Comparison of ENCODE assay signal across 12 mouse cellular contexts in the genomic region with DNA sequence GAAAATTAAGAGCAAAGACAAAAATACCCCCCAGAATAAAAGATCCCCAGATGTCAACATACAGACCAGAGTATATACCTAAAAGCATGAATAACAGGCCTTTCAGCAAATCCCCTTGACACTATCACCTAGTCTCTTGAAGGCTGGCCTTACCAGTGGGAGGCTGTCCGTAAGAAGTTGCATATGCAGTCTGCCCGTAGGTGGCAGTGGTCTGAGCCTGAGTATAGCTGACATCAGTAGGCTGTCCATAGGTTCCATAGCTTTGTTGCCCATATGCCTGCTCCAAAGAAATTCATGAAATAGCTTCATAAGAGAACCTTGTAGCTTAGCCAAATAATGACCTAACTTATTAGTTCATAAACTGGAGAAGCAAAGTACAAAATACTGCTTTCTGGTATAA. TPM values are rescaled to one million over a fixed set of nuclear protein-coding genes. Genes with fewer than 3 reads are reported as not detected.
DNase-seq lines count a peak whose midpoint lies in the region; ATAC-seq and TF ChIP-seq lines count a peak whose summit lies in the region.
"Had no signal": no experiment of that assay in that cellular context is flagged by ENCODE, and none has a peak within 500 bp of the region (broad histone marks: within the 10 kb centered on the region; RNA-seq: fewer than 3 reads in every experiment).

No protein-coding gene starts in this region.

- no peak overlapping the region for H3K9ac ChIP-seq in hindbrain, postnatal 0 days (replicated peaks; ENCODE audit: low read length)
- H3K9ac ChIP-seq in hindbrain, embryonic 16.5 days (ENCODE audit: low read depth, low read length) = no peak overlapping the region
- no peak overlapping the region for H3K9ac ChIP-seq in midbrain, postnatal 0 days (replicated peaks; ENCODE audit: low read length, poor library complexity, severe bottlenecking)
- H3K9ac ChIP-seq in stomach, postnatal 0 days (ENCODE audit: low read length) = no peak overlapping the region
- H3K9ac ChIP-seq: embryonic facial prominence, embryonic 13.5 days had no signal

- H3K4me2 ChIP-seq in hindbrain, postnatal 0 days (ENCODE audit: low read depth, low read length) = no peak overlapping the region
- H3K4me2 ChIP-seq in hindbrain, embryonic 16.5 days (ENCODE audit: low read length) = no peak overlapping the region
- H3K4me2 ChIP-seq in midbrain, postnatal 0 days (ENCODE audit: low read depth, low read length, poor library complexity, severe bottlenecking) = no peak overlapping the region
- no peak overlapping the region for H3K4me2 ChIP-seq in stomach, postnatal 0 days (replicated peaks; ENCODE audit: low read depth)
- H3K4me2 ChIP-seq: embryonic facial prominence, embryonic 13.5 days had no signal

- H3K4me1 ChIP-seq in hindbrain, postnatal 0 days (ENCODE audit: insufficient read depth, low read length) = peaks cover 5% of the 10 kb centered on the region; the same call in 1 of the 2 replicates
- peaks cover 9% of the 10 kb centered on the region for H3K4me1 ChIP-seq in hindbrain, embryonic 16.5 days (ENCODE audit: control insufficient read depth, insufficient read depth, low read depth, low read length)
- H3K4me1 ChIP-seq in midbrain, postnatal 0 days (ENCODE audit: insufficient read depth, low read length) = no peaks in the 10 kb centered on the region
- peaks cover 10% of the 10 kb centered on the region for H3K4me1 ChIP-seq in midbrain, embryonic 10.5 days
- H3K4me1 ChIP-seq in stomach, postnatal 0 days (replicated peaks; ENCODE audit: control insufficient read depth, insufficient read depth) = no peaks in the 10 kb centered on the region

- H3K4me3 ChIP-seq in hindbrain, postnatal 0 days (ENCODE audit: low read length) = no peak overlapping the region
- no peak overlapping the region for H3K4me3 ChIP-seq in hindbrain, embryonic 16.5 days (ENCODE audit: low read length)
- no peak overlapping the region for H3K4me3 ChIP-seq in midbrain, postnatal 0 days (ENCODE audit: low read depth, low read length)
- no peak overlapping the region for H3K4me3 ChIP-seq in midbrain, embryonic 10.5 days
- no peak overlapping the region for H3K4me3 ChIP-seq in stomach, postnatal 0 days (ENCODE audit: low read depth, low read length)
- H3K4me3 ChIP-seq: embryonic facial prominence, embryonic 13.5 days had no signal

- peaks cover 34% of the 10 kb centered on the region for H3K36me3 ChIP-seq in hindbrain, postnatal 0 days (ENCODE audit: insufficient read depth, low read length)
- peaks cover 27% of the 10 kb centered on the region for H3K36me3 ChIP-seq in hindbrain, embryonic 16.5 days (ENCODE audit: control insufficient read depth, insufficient read depth, low read length)
- peaks cover 39% of the 10 kb centered on the region for H3K36me3 ChIP-seq in midbrain, postnatal 0 days (ENCODE audit: insufficient read depth, low read length)
- H3K36me3 ChIP-seq in midbrain, embryonic 10.5 days = peaks cover 96% of the 10 kb centered on the region
- peaks cover 17% of the 10 kb centered on the region for H3K36me3 ChIP-seq in stomach, postnatal 0 days (ENCODE audit: control insufficient read depth, insufficient read depth, low read length)

- peak; percentile 62; the same call in 1 of the 2 replicates for ATAC-seq in hindbrain, postnatal 0 days
- ATAC-seq in hindbrain, embryonic 16.5 days = no peak
- ATAC-seq in midbrain, postnatal 0 days (ENCODE audit: low FRiP score) = no peak
- 0 out of 2 replicates have a peak, but pooled peaks have one; percentile 52 for ATAC-seq in erythroblast, adult 5-6 weeks (replicated peaks; ENCODE audit: low FRiP score, poor library complexity, severe bottlenecking)
- peak; percentile 79 for ATAC-seq in stomach, postnatal 0 days (ENCODE audit: low FRiP score, low TSS enrichment)

- H3K9me3 ChIP-seq in hindbrain, postnatal 0 days (ENCODE audit: low read length) = no peaks in the 10 kb centered on the region
- H3K9me3 ChIP-seq in hindbrain, embryonic 16.5 days (ENCODE audit: control insufficient read depth, low read length) = no peaks in the 10 kb centered on the region
- H3K9me3 ChIP-seq in midbrain, postnatal 0 days (ENCODE audit: low read length) = no peaks in the 10 kb centered on the region
- H3K9me3 ChIP-seq in midbrain, embryonic 10.5 days (replicated peaks) = no peaks in the 10 kb centered on the region
- H3K9me3 ChIP-seq in stomach, postnatal 0 days (ENCODE audit: control insufficient read depth, low read length) = no peaks in the 10 kb centered on the region
- H3K9me3 ChIP-seq: embryonic facial prominence, embryonic 13.5 days had no signal

- no peaks in the 10 kb centered on the region for H3K27me3 ChIP-seq in hindbrain, postnatal 0 days (ENCODE audit: insufficient read depth, low read length)
- no peaks in the 10 kb centered on the region for H3K27me3 ChIP-seq in hindbrain, embryonic 16.5 days (replicated peaks; ENCODE audit: control insufficient read depth, insufficient read depth, low read length)
- H3K27me3 ChIP-seq in midbrain, postnatal 0 days (ENCODE audit: insufficient read depth, low read length) = no peaks in the 10 kb centered on the region
- H3K27me3 ChIP-seq in midbrain, embryonic 10.5 days (ENCODE audit: low read depth, poor library complexity, severe bottlenecking) = no peaks in the 10 kb centered on the region
- no peaks in the 10 kb centered on the region for H3K27me3 ChIP-seq in stomach, postnatal 0 days (ENCODE audit: control insufficient read depth, insufficient read depth, low read length)
- H3K27me3 ChIP-seq: embryonic facial prominence, embryonic 13.5 days had no signal

- TF ChIP-seq EP300 in stomach, postnatal 0 days (optimal IDR thresholded peaks at IDR 0.05) = no peak

- TF ChIP-seq CTCF in hindbrain, postnatal 0 days (IDR thresholded peaks at IDR 0.05; ENCODE audit: low read depth) = peak; percentile 56
- peak; percentile 60 for TF ChIP-seq CTCF in midbrain, postnatal 0 days (IDR thresholded peaks at IDR 0.05)
- TF ChIP-seq CTCF in stomach, postnatal 0 days (IDR thresholded peaks at IDR 0.05; ENCODE audit: low read depth) = peak; percentile 65

- WGBS in hindbrain, postnatal 0 days = 35% methylated on average over 2 of the region's 2 CpGs
- 40% methylated on average over 2 of the region's 2 CpGs for WGBS in hindbrain, embryonic 16.5 days
- WGBS in midbrain, postnatal 0 days = 29% methylated on average over 2 of the region's 2 CpGs
- WGBS in midbrain, embryonic 10.5 days = 69% methylated on average over 2 of the region's 2 CpGs
- WGBS in stomach, postnatal 0 days = 28% methylated on average over 2 of the region's 2 CpGs

- DNase-seq in hindbrain, postnatal 0 days (ENCODE audit: low spot score) = peak; percentile 50
- peak; percentile 33 for DNase-seq in midbrain, postnatal 0 days (ENCODE audit: low spot score)
- DNase-seq in midbrain, embryonic 10.5 days (ENCODE audit: low spot score) = no peak
- peak; percentile 48 for DNase-seq in stomach, postnatal 0 days (ENCODE audit: low spot score)
- no peak for DNase-seq in layer of hippocampus, adult 18-20 months (ENCODE audit: low spot score in 2 of 2)
- DNase-seq in right cerebral cortex, postnatal 25 days = no peak
- DNase-seq: thymus, postnatal 25 days had no signal

- no peak overlapping the region for H3K27ac ChIP-seq in hindbrain, postnatal 0 days
- H3K27ac ChIP-seq in hindbrain, embryonic 16.5 days (ENCODE audit: low read depth, low read length) = no peak overlapping the region
- H3K27ac ChIP-seq in midbrain, postnatal 0 days (ENCODE audit: low read depth, low read length) = no peak overlapping the region
- H3K27ac ChIP-seq in midbrain, embryonic 10.5 days (replicated peaks) = no peak overlapping the region
- no peak overlapping the region for H3K27ac ChIP-seq in stomach, postnatal 0 days (replicated peaks)
- H3K27ac ChIP-seq: embryonic facial prominence, embryonic 13.5 days had no signal

RNA-seq across cellular contexts. Expression of gene Rhbdd3, which starts 7.0 kb away (rescaled TPM):
- 48.8 and 54.5 TPM in 2 replicates for total RNA-seq in hindbrain, postnatal 0 days (2014; rRNA removed)
- 39.1 and 42.2 TPM in 2 replicates for polyA plus RNA-seq in hindbrain, postnatal 0 days (2015; fragmentation: Nextera tagmentation; extraction: Ambion mirVana)
- 43.3 and 45.0 TPM in 2 replicates for polyA plus RNA-seq in hindbrain, embryonic 16.5 days (2015; fragmentation: Nextera tagmentation; extraction: Ambion mirVana)
- total RNA-seq in midbrain, postnatal 0 days (2014; rRNA removed) = 48.0 and 67.1 TPM in 2 replicates
- 50.4 and 54.6 TPM in 2 replicates for polyA plus RNA-seq in midbrain, postnatal 0 days (2015; fragmentation: Nextera tagmentation; extraction: Ambion mirVana)
- 33.0 and 33.6 TPM in 2 replicates for polyA plus RNA-seq in midbrain, embryonic 10.5 days (2016; fragmentation: Nextera tagmentation; extraction: Ambion mirVana)
- 5.6 and 9.2 TPM in 2 replicates for total RNA-seq in erythroblast, adult 5-6 weeks (2015; ENCODE audit: low replicate concordance)
- total RNA-seq in erythroblast, adult 5-6 weeks (2017; ENCODE audit: low replicate concordance) = 4.5 and 10.9 TPM in 2 replicates
- polyA plus RNA-seq in stomach, postnatal 0 days (2015; fragmentation: Nextera tagmentation; extraction: Ambion mirVana) = 19.1 and 19.6 TPM in 2 replicates
- total RNA-seq in layer of hippocampus, adult 18-20 months (2021) = 10 to 100 TPM; 20.8 to 21.8 TPM

RNA-seq across cellular contexts. Expression of gene Ewsr1, which starts 7.4 kb away (rescaled TPM):
- 337 and 384 TPM in 2 replicates for total RNA-seq in hindbrain, postnatal 0 days (2014; rRNA removed)
- polyA plus RNA-seq in hindbrain, postnatal 0 days (2015; fragmentation: Nextera tagmentation; extraction: Ambion mirVana) = 371 and 412 TPM in 2 replicates
- polyA plus RNA-seq in hindbrain, embryonic 16.5 days (2015; fragmentation: Nextera tagmentation; extraction: Ambion mirVana) = 520 and 571 TPM in 2 replicates
- total RNA-seq in midbrain, postnatal 0 days (2014; rRNA removed) = 315 and 338 TPM in 2 replicates
- polyA plus RNA-seq in midbrain, postnatal 0 days (2015; fragmentation: Nextera tagmentation; extraction: Ambion mirVana) = 353 and 371 TPM in 2 replicates
- 903 and 985 TPM in 2 replicates for polyA plus RNA-seq in midbrain, embryonic 10.5 days (2016; fragmentation: Nextera tagmentation; extraction: Ambion mirVana)
- total RNA-seq in erythroblast, adult 5-6 weeks (2015; ENCODE audit: low replicate concordance) = 139 and 186 TPM in 2 replicates
- total RNA-seq in erythroblast, adult 5-6 weeks (2017; ENCODE audit: low replicate concordance) = 453 and 581 TPM in 2 replicates
- 231 and 235 TPM in 2 replicates for polyA plus RNA-seq in stomach, postnatal 0 days (2015; fragmentation: Nextera tagmentation; extraction: Ambion mirVana)
- 100 to 1,000 TPM; 299 to 320 TPM for total RNA-seq in layer of hippocampus, adult 18-20 months (2021)

RNA-seq across cellular contexts. Expression of gene Gas2l1, which starts 26.6 kb away (rescaled TPM):
- total RNA-seq in hindbrain, postnatal 0 days (2014; rRNA removed) = 38.1 and 40.2 TPM in 2 replicates
- polyA plus RNA-seq in hindbrain, postnatal 0 days (2015; fragmentation: Nextera tagmentation; extraction: Ambion mirVana) = 16.3 and 17.3 TPM in 2 replicates
- polyA plus RNA-seq in hindbrain, embryonic 16.5 days (2015; fragmentation: Nextera tagmentation; extraction: Ambion mirVana) = 19.1 and 21.6 TPM in 2 replicates
- total RNA-seq in midbrain, postnatal 0 days (2014; rRNA removed) = 33.8 and 43.8 TPM in 2 replicates
- 17.6 and 18.5 TPM in 2 replicates for polyA plus RNA-seq in midbrain, postnatal 0 days (2015; fragmentation: Nextera tagmentation; extraction: Ambion mirVana)
- polyA plus RNA-seq in midbrain, embryonic 10.5 days (2016; fragmentation: Nextera tagmentation; extraction: Ambion mirVana) = 22.0 and 23.6 TPM in 2 replicates
- 0.58 TPM in 1 of 2 replicates, not detected in the other for total RNA-seq in erythroblast, adult 5-6 weeks (2015; ENCODE audit: low replicate concordance)
- total RNA-seq in erythroblast, adult 5-6 weeks (2017; ENCODE audit: low replicate concordance) = 0.34 and 0.56 TPM in 2 replicates
- 21.4 and 24.8 TPM in 2 replicates for polyA plus RNA-seq in stomach, postnatal 0 days (2015; fragmentation: Nextera tagmentation; extraction: Ambion mirVana)
- 100 to 1,000 TPM in 1 of 2 experiments, 10 to 100 TPM in 1; 96.6 to 106 TPM for total RNA-seq in layer of hippocampus, adult 18-20 months (2021)

RNA-seq across cellular contexts. Expression of gene Rasl10a, which starts 33.8 kb away (rescaled TPM):
- total RNA-seq in hindbrain, postnatal 0 days (2014; rRNA removed) = 4.7 and 4.8 TPM in 2 replicates
- polyA plus RNA-seq in hindbrain, postnatal 0 days (2015; fragmentation: Nextera tagmentation; extraction: Ambion mirVana) = 4.5 and 4.7 TPM in 2 replicates
- 2.0 TPM in 2 replicates for polyA plus RNA-seq in hindbrain, embryonic 16.5 days (2015; fragmentation: Nextera tagmentation; extraction: Ambion mirVana)
- 3.1 and 6.2 TPM in 2 replicates for total RNA-seq in midbrain, postnatal 0 days (2014; rRNA removed)
- polyA plus RNA-seq in midbrain, postnatal 0 days (2015; fragmentation: Nextera tagmentation; extraction: Ambion mirVana) = 3.6 and 4.6 TPM in 2 replicates
- polyA plus RNA-seq in midbrain, embryonic 10.5 days (2016; fragmentation: Nextera tagmentation; extraction: Ambion mirVana) = 0.44 and 1.2 TPM in 2 replicates
- total RNA-seq in erythroblast, adult 5-6 weeks (2015; ENCODE audit: low replicate concordance) = not detected in 2 replicates
- total RNA-seq in erythroblast, adult 5-6 weeks (2017; ENCODE audit: low replicate concordance) = not detected in 2 replicates
- polyA plus RNA-seq in stomach, postnatal 0 days (2015; fragmentation: Nextera tagmentation; extraction: Ambion mirVana) = 1.6 and 1.9 TPM in 2 replicates
- total RNA-seq in layer of hippocampus, adult 18-20 months (2021) = 100 to 1,000 TPM in 1 of 2 experiments, 10 to 100 TPM in 1; 88.1 to 109 TPM
- total RNA-seq: gastrocnemius, adult 8-10 months; hematopoietic stem cell, adult 5-6 weeks had no signal

Comparison
In these comparisons a context has a peak if more than half of its experiments do, and no peak if none do; other contexts are left out.
1. ATAC-seq: peak in hindbrain, postnatal 0 days (single experiment), erythroblast, adult 5-6 weeks (single experiment) and stomach, postnatal 0 days (single experiment); none in hindbrain, embryonic 16.5 days (single experiment) and midbrain, postnatal 0 days (single experiment).
2. DNase-seq: peak in hindbrain, postnatal 0 days (single experiment), midbrain, postnatal 0 days (single experiment) and stomach, postnatal 0 days (single experiment); none in midbrain, embryonic 10.5 days (single experiment), layer of hippocampus, adult 18-20 months (0 of 2) and right cerebral cortex, postnatal 25 days (single experiment).
3. Peak in every context shown above with its lines, with median percentiles within 50 percentile points of each other: CTCF ChIP-seq.